Mouse (Mus musculus) midbrain, embryonic 10.5 days (tissue): ENCODE measurements around the gene Map2. TPM values are rescaled to one million over a fixed set of nuclear protein-coding genes. Genes with fewer than 3 reads are reported as not detected.

Experiments
- DNase-seq: peaks from one replicate; pipeline ENCODE4 v3.0.0-alpha.2; 2017; ENCODE audit warnings: low spot score
- H3K27ac ChIP-seq: fragments of 300-500 bp; sonication (generic); replicated peaks from 2 replicates; pipeline ENCODE4 v1.5.1; 2016; ENCODE audit warnings: mild to moderate bottlenecking
- H3K27me3 ChIP-seq: fragments of 300-500 bp; sonication (generic); 2 replicates; pipeline ENCODE4 v1.6.1; 2016; ENCODE audit warnings: low read depth, mild to moderate bottlenecking; ENCODE audit not compliant: poor library complexity, severe bottlenecking
- H3K36me3 ChIP-seq: fragments of 300-500 bp; sonication (generic); 2 replicates; pipeline ENCODE4 v1.6.1; 2016; ENCODE audit warnings: mild to moderate bottlenecking, moderate library complexity
- H3K4me1 ChIP-seq: fragments of 300-500 bp; sonication (generic); 2 replicates; pipeline ENCODE4 v1.6.1; 2016
- H3K4me3 ChIP-seq: fragments of 300-500 bp; sonication (generic); 2 replicates; pipeline ENCODE4 v1.5.1; 2016; ENCODE audit warnings: mild to moderate bottlenecking, moderate library complexity
- H3K9me3 ChIP-seq: fragments of 300-500 bp; sonication (generic); replicated peaks from 2 replicates; pipeline ENCODE4 v1.6.1; 2016; ENCODE audit warnings: mild to moderate bottlenecking
- WGBS: fragments of 180-500 bp; shearing (Covaris S2); methylation state at CpG from one replicate; pipeline ENCODE4 v1.1.7; 2016; 5-methylcytosine and 5-hydroxymethylcytosine counted together
- polyA plus RNA-seq: library from polyadenylated mRNA; unstranded; fragments of >200 nt; fragmentation: Nextera tagmentation; extraction: Ambion mirVana; gene quantifications from 2 replicates; pipeline ENCODE4 v1.2.1, GENCODE M21; 2016

Map2 gene
- polyA plus RNA-seq, 1 experiment from 2014 or later: 76.0 TPM

DNA sequence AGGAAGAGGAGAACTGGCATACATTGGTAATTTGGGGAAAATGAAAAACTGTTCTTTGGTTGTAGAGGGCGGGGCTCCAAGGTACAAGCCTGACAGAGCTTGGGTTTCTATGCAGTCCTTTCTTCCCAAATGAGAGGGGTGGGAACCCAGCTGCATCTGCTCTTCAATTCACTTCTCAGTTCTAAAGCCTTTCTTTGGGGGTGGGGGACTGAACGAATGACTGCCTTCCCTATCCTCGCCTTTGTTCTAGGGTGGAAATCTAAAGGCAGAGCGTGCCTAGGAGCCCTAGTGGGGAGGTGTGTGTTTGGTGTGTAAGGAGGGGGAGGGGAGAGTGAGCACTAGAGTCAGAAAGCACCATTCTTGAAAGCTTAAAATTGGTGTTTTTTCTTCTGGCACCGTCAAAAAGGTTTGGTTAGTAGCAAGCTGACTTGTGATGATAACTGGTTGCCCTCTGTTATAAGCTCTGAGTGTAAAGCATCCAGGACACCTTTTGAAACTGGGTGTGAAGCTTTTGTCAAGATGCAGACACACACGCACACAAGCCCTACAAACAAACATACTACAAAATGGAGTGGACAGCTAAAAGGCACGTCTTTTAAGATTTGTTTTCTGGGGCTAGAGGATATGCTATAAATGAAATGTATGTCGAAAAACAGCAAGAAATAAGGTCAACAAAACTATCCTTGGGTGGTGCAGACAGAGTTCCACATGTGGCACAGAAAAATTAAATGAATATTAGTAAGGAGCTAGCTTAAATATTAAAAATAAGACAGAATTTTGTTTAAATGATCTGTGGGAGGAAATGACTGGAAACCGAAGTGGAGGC lies 1.2 kb downstream of the Map2 start:
- 21% methylated on average over 9 of the region's 9 CpGs for WGBS
- DNase-seq: peak; percentile 41
- Histone ChIP-seq H3K4me3 (peak overlapping the region; percentile 63), H3K4me1 (peaks cover 37% of the 10 kb centered on the region), H3K27ac (peak overlapping the region; percentile 85), H3K36me3 (no peaks in the 10 kb centered on the region), H3K9me3 (no peaks in the 10 kb centered on the region), H3K27me3 (peaks cover 21% of the 10 kb centered on the region)

GRCm38 (mm10) chr1:66176838-66177105 lies 1.7 kb downstream of the Map2 start:
- H3K27ac ChIP-seq: peak overlapping the region; percentile 85

GRCm38 (mm10) chr1:66177489-66178170 lies 2.6 kb downstream of the Map2 start:
- WGBS: 43% methylated on average over 4 of the region's 4 CpGs
- Histone ChIP-seq H3K9me3 (no peaks in the 10 kb centered on the region), H3K27ac (peak overlapping the region; percentile 42), H3K36me3 (no peaks in the 10 kb centered on the region), H3K4me1 (peaks cover 37% of the 10 kb centered on the region), H3K27me3 (peaks cover 17% of the 10 kb centered on the region), H3K4me3 (peak overlapping the region; percentile 63; the same call in 1 of the 2 replicates)
- DNase-seq: no peak

More at GRCm38 (mm10) chr1:66176838-66177105, 1.7 kb downstream of the Map2 start:
- DNase-seq: no peak
- Histone ChIP-seq H3K4me1 (peaks cover 37% of the 10 kb centered on the region), H3K4me3 (peak overlapping the region; percentile 63), H3K27me3 (peaks cover 21% of the 10 kb centered on the region), H3K9me3 (no peaks in the 10 kb centered on the region), H3K36me3 (no peaks in the 10 kb centered on the region)
- 63% methylated on average over 2 of the region's 2 CpGs for WGBS

- no peak overlapping the region for H3K27ac ChIP-seq
- H3K36me3 ChIP-seq: no peaks in the 10 kb centered on the region
- H3K27me3 ChIP-seq: no peaks in the 10 kb centered on the region
- DNase-seq: no peak
- WGBS: 63% methylated on average over 12 of the region's 12 CpGs
- no peaks in the 10 kb centered on the region for H3K9me3 ChIP-seq
- H3K4me3 ChIP-seq: no peak overlapping the region
- peaks cover 15% of the 10 kb centered on the region for H3K4me1 ChIP-seq
These were observed 12.1 kb downstream of the Map2 start for GRCm38 (mm10) chr1:66187016-66187681.

DNA sequence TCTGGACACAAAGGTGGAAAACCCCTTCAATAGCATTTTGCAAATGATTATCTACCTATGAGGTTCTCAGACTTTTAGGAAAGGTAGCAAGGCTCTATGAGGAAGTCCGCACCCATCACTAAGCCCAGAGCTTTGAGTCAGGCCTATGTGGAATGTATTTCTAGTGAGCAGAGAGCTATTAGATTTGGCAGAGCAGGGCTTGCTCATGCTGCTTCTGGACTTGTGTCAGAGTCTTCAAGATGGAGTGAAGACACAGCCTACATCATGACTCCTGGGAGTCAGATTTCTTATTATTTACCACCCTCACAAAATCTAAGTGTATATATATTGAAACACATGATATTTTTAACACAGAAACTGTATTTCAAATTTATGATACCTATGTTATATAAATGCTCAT lies 17.3 kb downstream of the Map2 start:
- 97% methylated on average over 1 of the region's 1 CpGs for WGBS
- H3K27ac ChIP-seq: no peak overlapping the region
- H3K9me3 ChIP-seq: no peaks in the 10 kb centered on the region
- peaks cover 8% of the 10 kb centered on the region; the same call in 1 of the 2 replicates for H3K36me3 ChIP-seq
- H3K27me3 ChIP-seq: no peaks in the 10 kb centered on the region
- DNase-seq: no peak
- peaks cover 3% of the 10 kb centered on the region for H3K4me1 ChIP-seq
- no peak overlapping the region for H3K4me3 ChIP-seq

DNA sequence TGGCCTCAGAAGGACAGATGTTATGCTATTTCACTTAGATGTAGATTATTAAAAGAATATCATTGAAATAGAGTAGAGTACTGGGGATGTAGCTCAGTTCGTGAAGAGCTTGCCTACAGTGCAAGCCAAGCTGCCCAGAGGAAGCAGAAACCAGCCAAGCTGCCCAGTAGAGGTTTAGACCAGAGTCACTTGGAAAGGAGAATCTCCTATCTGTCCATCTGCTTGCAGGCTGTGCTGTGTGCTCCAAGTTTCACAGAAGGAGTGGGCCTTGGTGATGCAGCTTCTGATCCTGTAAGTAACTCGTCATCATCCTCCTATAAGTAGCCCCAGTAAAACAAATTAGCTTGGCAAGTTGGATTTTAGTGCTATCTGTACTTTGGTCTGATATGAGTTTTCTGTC lies 17.8 kb downstream of the Map2 start:
- no peak for DNase-seq
- no peak overlapping the region for H3K4me3 ChIP-seq
- H3K36me3 ChIP-seq: peaks cover 8% of the 10 kb centered on the region; the same call in 1 of the 2 replicates
- H3K27ac ChIP-seq: no peak overlapping the region
- WGBS: 82% methylated on average over 2 of the region's 2 CpGs
- H3K27me3 ChIP-seq: no peaks in the 10 kb centered on the region
- no peaks in the 10 kb centered on the region for H3K4me1 ChIP-seq
- H3K9me3 ChIP-seq: no peaks in the 10 kb centered on the region

GRCm38 (mm10) chr1:66195040-66195726 lies 20.1 kb downstream of the Map2 start:
- no peak overlapping the region for H3K4me3 ChIP-seq
- DNase-seq: no peak
- no peak overlapping the region for H3K27ac ChIP-seq
- no peaks in the 10 kb centered on the region for H3K27me3 ChIP-seq
- H3K9me3 ChIP-seq: no peaks in the 10 kb centered on the region
- H3K4me1 ChIP-seq: no peaks in the 10 kb centered on the region
- H3K36me3 ChIP-seq: peaks cover 8% of the 10 kb centered on the region; the same call in 1 of the 2 replicates
- 89% methylated on average over 13 of the region's 13 CpGs for WGBS

DNA sequence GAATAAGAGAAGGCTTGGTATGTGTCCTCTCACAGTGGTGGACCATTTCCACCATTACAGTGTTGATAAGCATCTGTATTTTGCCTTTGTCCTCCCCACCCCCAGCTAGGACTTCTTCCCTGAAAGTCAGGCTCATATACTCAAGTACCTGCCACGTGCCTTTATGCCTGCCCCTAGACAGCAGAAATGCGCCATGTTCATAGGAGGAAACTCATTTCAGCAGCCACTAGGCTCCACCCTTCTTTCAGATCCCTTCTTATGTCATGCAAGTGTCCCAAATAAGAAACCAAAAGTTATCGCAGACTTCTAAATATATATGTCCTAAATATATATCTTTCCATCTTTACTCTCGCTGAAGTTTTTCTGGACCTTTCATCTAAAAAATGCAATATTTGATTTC lies 21.2 kb downstream of the Map2 start:
- H3K9me3 ChIP-seq: no peaks in the 10 kb centered on the region
- H3K36me3 ChIP-seq: peaks cover 8% of the 10 kb centered on the region; the same call in 1 of the 2 replicates
- no peak overlapping the region for H3K27ac ChIP-seq
- no peak overlapping the region for H3K4me3 ChIP-seq
- H3K27me3 ChIP-seq: no peaks in the 10 kb centered on the region
- H3K4me1 ChIP-seq: no peaks in the 10 kb centered on the region
- DNase-seq: no peak
- WGBS: 94% methylated on average over 4 of the region's 4 CpGs

- no peak for DNase-seq
- peaks cover 8% of the 10 kb centered on the region; the same call in 1 of the 2 replicates for H3K36me3 ChIP-seq
- H3K4me1 ChIP-seq: no peaks in the 10 kb centered on the region
- WGBS: 87% methylated on average over 4 of the region's 4 CpGs
- H3K27ac ChIP-seq: no peak overlapping the region
- H3K9me3 ChIP-seq: no peaks in the 10 kb centered on the region
- H3K4me3 ChIP-seq: no peak overlapping the region
- no peaks in the 10 kb centered on the region for H3K27me3 ChIP-seq
These were observed 21.6 kb downstream of the Map2 start for GRCm38 (mm10) chr1:66196716-66197115.

- H3K27me3 ChIP-seq: no peaks in the 10 kb centered on the region
- no peaks in the 10 kb centered on the region for H3K36me3 ChIP-seq
- DNase-seq: no peak
- no peaks in the 10 kb centered on the region for H3K9me3 ChIP-seq
- 94% methylated on average over 2 of the region's 2 CpGs for WGBS
- H3K27ac ChIP-seq: no peak overlapping the region
- no peaks in the 10 kb centered on the region for H3K4me1 ChIP-seq
- no peak overlapping the region for H3K4me3 ChIP-seq
These were observed 30.4 kb downstream of the Map2 start for GRCm38 (mm10) chr1:66205517-66205916.

GRCm38 (mm10) chr1:66206904-66207303 lies 31.8 kb downstream of the Map2 start:
- Histone ChIP-seq H3K27me3 (no peaks in the 10 kb centered on the region), H3K36me3 (no peaks in the 10 kb centered on the region), H3K9me3 (no peaks in the 10 kb centered on the region), H3K4me1 (no peaks in the 10 kb centered on the region), H3K27ac (no peak overlapping the region), H3K4me3 (no peak overlapping the region)
- 79% methylated on average over 3 of the region's 3 CpGs for WGBS
- DNase-seq: no peak

DNA sequence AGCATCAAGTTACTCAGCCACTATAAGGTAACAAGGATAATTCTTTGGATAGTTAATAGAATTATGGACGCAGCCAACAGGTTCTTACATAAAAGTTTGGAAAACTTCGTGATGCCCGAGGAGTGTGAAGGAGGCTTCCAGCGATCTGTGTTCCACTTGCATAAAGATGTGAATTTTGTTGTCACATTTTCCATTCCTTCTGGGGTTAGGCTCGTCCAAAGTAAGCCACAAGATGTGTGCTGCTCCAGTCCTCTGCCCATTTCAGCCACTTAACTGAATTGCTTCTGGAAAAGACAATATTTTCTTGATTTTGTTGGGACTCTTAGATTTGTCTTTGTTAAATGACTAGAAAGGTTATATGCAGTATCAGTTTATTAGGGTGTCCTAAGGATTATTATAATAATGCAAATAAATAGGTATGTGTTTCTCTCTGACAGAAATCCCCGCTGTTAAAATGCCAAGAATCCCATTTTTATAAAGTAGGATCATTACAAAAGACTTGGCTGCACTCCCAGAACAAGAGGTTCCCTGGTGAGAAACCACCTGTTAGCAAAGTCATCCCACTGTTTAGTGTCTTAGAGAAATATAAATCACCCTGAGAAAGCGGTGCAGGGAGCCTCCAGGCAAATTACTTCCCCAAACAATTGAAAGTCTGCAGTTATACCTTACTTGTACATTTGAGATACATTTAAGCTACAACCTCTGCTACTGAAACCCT lies 36.2 kb downstream of the Map2 start:
- WGBS: 85% methylated on average over 7 of the region's 7 CpGs

More for the DNA sequence above, 36.2 kb downstream of the Map2 start:
- Histone ChIP-seq H3K27ac (no peak overlapping the region), H3K9me3 (no peaks in the 10 kb centered on the region), H3K36me3 (no peaks in the 10 kb centered on the region), H3K27me3 (no peaks in the 10 kb centered on the region), H3K4me3 (no peak overlapping the region), H3K4me1 (no peaks in the 10 kb centered on the region)
- DNase-seq: no peak
